Mouse (Mus musculus): ENCODE measurements around the gene Caap1.

Gene Caap1

GRCm38 (mm10) chr4:94515366-94515765 lies 41.2 kb downstream of the Caap1 start:
- DNase-seq (ENCODE audit: low spot score): no peak

- no peak for DNase-seq (ENCODE audit: low spot score)
Observed at GRCm38 (mm10) chr4:94476749-94477399, 79.7 kb downstream of the Caap1 start.

- no peak for DNase-seq (ENCODE audit: low spot score)
Observed at GRCm38 (mm10) chr4:94473286-94473685, 83.3 kb downstream of the Caap1 start.

GRCm38 (mm10) chr4:94459424-94459823 lies 97.2 kb downstream of the Caap1 start:
- DNase-seq (ENCODE audit: low spot score): no peak

GRCm38 (mm10) chr4:94454857-94455256 lies 101.7 kb downstream of the Caap1 start:
- DNase-seq (ENCODE audit: low spot score): no peak
